Mouse (Mus musculus) thymus, adult 2 months (tissue): ENCODE measurements around the gene Cep95.

Experiments used
- CTCF ChIP-seq: fragments of 200-500 bp; IDR thresholded peaks from 2 replicates; pipeline ENCODE4 v1.5.1; 2012; ENCODE audit warnings: mild to moderate bottlenecking, control low read depth, low read length, moderate library complexity, borderline replicate concordance; ENCODE audit not compliant: control insufficient read depth, poor library complexity, insufficient read depth; ENCODE audit errors: extremely low read depth
- POLR2A ChIP-seq: fragments of 200-500 bp; IDR thresholded peaks from 2 replicates; pipeline ENCODE4 v1.6.1; 2012; ENCODE audit warnings: mild to moderate bottlenecking, low read length, control low read depth, moderate library complexity; ENCODE audit not compliant: control insufficient read depth, poor library complexity, insufficient read depth; ENCODE audit errors: extremely low read depth

GRCm38 (mm10) chr11:106787131-106788025 lies 1.7 kb upstream of the Cep95 start:
- TF ChIP-seq POLR2A: peak; percentile 72
- 0 out of 2 replicates have a peak, but pooled peaks have one; percentile 34 for TF ChIP-seq CTCF
